Mouse (Mus musculus) CH12.LX (cell line): ENCODE data around the gene Capg. TPM values are rescaled to one million over a fixed set of nuclear protein-coding genes. Genes with fewer than 3 reads are reported as not detected.

ENCODE experiments used
- DNase-seq: peaks from one replicate; pipeline ENCODE4 v3.0.0-alpha.2; 2013; ENCODE audit errors: extremely low read depth
- H3K27ac ChIP-seq: 2 replicates; pipeline ENCODE4 v1.5.1; 2012; ENCODE audit warnings: low read depth, mild to moderate bottlenecking, control low read depth, moderate library complexity; ENCODE audit not compliant: insufficient read depth
- H3K27me3 ChIP-seq: replicated peaks from 2 replicates; pipeline ENCODE3; 2012; ENCODE audit warnings: inconsistent platforms
- H3K36me3 ChIP-seq, 2 experiments: replicated peaks in 1 of 2; 2 replicates each; pipeline versions ENCODE3 to v1.6.1; 2012; ENCODE audit warnings: inconsistent platforms in 1 of 2, low read length in 1 of 2, mild to moderate bottlenecking in 1 of 2, mixed read lengths in 1 of 2, moderate library complexity in 1 of 2; ENCODE audit not compliant: control insufficient read depth in 1 of 2, insufficient read depth in 1 of 2
- H3K4me1 ChIP-seq, 2 experiments: 2 replicates each; pipeline ENCODE4 v1.6.1; 2012; ENCODE audit warnings: inconsistent platforms in 1 of 2, moderate library complexity in 1 of 2; ENCODE audit not compliant: insufficient read depth in 2 of 2, control insufficient read depth in 1 of 2
- H3K4me2 ChIP-seq: 2 replicates; pipeline ENCODE4 v1.6.1; 2012; ENCODE audit warnings: low read depth, mild to moderate bottlenecking, control low read depth; ENCODE audit not compliant: poor library complexity, insufficient read depth, severe bottlenecking
- H3K4me3 ChIP-seq, 3 experiments: fragments of 150-350 bp in 1 of 3; sonication (generic) in 1 of 3; replicated peaks in 1 of 3; 2 replicates each; pipeline versions ENCODE3 to v1.5.1; 2011 to 2012; ENCODE audit warnings: low read depth in 2 of 3, low read length in 2 of 3, mild to moderate bottlenecking in 2 of 3, moderate library complexity in 2 of 3, control low read depth in 1 of 3, improper control_type of control experiment in 1 of 3, inconsistent platforms in 1 of 3, mixed read lengths in 1 of 3; ENCODE audit not compliant: poor library complexity in 1 of 3
- H3K79me2 ChIP-seq: replicated peaks from 2 replicates; pipeline ENCODE4 v1.6.1; 2012; ENCODE audit warnings: mild to moderate bottlenecking, moderate library complexity; ENCODE audit not compliant: control insufficient read depth, poor library complexity, insufficient read depth, severe bottlenecking; ENCODE audit errors: extremely low read depth
- H3K9ac ChIP-seq: 2 replicates; pipeline ENCODE4 v1.6.1; 2012; ENCODE audit warnings: low read depth, mild to moderate bottlenecking, control low read depth, moderate library complexity; ENCODE audit not compliant: insufficient read depth
- H3K9me3 ChIP-seq: replicated peaks from 2 replicates; pipeline ENCODE3; 2012; ENCODE audit warnings: low read length, inconsistent platforms, mixed read lengths
- BHLHE40 ChIP-seq: IDR thresholded peaks from 2 replicates; pipeline ENCODE4 v1.6.1; 2011; ENCODE audit warnings: mild to moderate bottlenecking, low read depth, low read length, improper control_type of control experiment
- CHD1 ChIP-seq: IDR thresholded peaks from 2 replicates; pipeline ENCODE4 v1.6.1; 2012; ENCODE audit warnings: low read depth, low read length, improper control_type of control experiment, inconsistent platforms
- CHD2 ChIP-seq: IDR thresholded peaks from 2 replicates; pipeline ENCODE4 v1.6.1; 2011; ENCODE audit warnings: low read length, improper control_type of control experiment
- CTCF ChIP-seq, 2 experiments: IDR thresholded peaks in 1 of 2; conservative IDR thresholded peaks in 1 of 2; 2 replicates each; pipeline ENCODE4 v1.5.1; 2011 to 2012; ENCODE audit warnings: low read depth in 2 of 2, low read length in 2 of 2, improper control_type of control experiment in 1 of 2, inconsistent platforms in 1 of 2, mild to moderate bottlenecking in 1 of 2, moderate library complexity in 1 of 2
- E2F4 ChIP-seq: IDR thresholded peaks from 2 replicates; pipeline ENCODE4 v1.6.1; 2011; ENCODE audit warnings: low read depth, low read length, improper control_type of control experiment; ENCODE audit not compliant: insufficient replicate concordance
- ELF1 ChIP-seq: IDR thresholded peaks from 2 replicates; pipeline ENCODE4 v1.6.1; 2014; ENCODE audit warnings: low read depth, mild to moderate bottlenecking, inconsistent platforms, low read length, improper control_type of control experiment
- EP300 ChIP-seq: IDR thresholded peaks from 2 replicates; pipeline ENCODE4 v1.6.1; 2011; ENCODE audit warnings: low read length, improper control_type of control experiment
- ETS1 ChIP-seq: conservative IDR thresholded peaks from 2 replicates; pipeline ENCODE4 v1.6.1; 2012; ENCODE audit warnings: low read depth, mild to moderate bottlenecking, inconsistent platforms, low read length, improper control_type of control experiment, moderate library complexity
- GABPA ChIP-seq: IDR thresholded peaks from 2 replicates; pipeline ENCODE4 v1.6.1; 2012; ENCODE audit warnings: low read depth, low read length, improper control_type of control experiment, inconsistent platforms; ENCODE audit not compliant: insufficient replicate concordance
- HCFC1 ChIP-seq: IDR thresholded peaks from 2 replicates; pipeline ENCODE4 v1.6.1; 2012; ENCODE audit warnings: low read depth, mild to moderate bottlenecking, inconsistent platforms, low read length, improper control_type of control experiment
- IRF4 ChIP-seq: IDR thresholded peaks from 2 replicates; pipeline ENCODE4 v1.6.1; 2014; ENCODE audit warnings: low read depth, mild to moderate bottlenecking, inconsistent platforms, low read length, improper control_type of control experiment
- JUN ChIP-seq: IDR thresholded peaks from 2 replicates; pipeline ENCODE4 v1.6.1; 2011; ENCODE audit warnings: low read depth, mild to moderate bottlenecking, low read length, improper control_type of control experiment, moderate library complexity; ENCODE audit not compliant: insufficient read depth
- JUND ChIP-seq: conservative IDR thresholded peaks from 2 replicates; pipeline ENCODE4 v1.6.1; 2011; ENCODE audit warnings: low read depth, low read length, improper control_type of control experiment
- KAT2A ChIP-seq: IDR thresholded peaks from 2 replicates; pipeline ENCODE4 v1.6.1; 2012; ENCODE audit warnings: low read length, improper control_type of control experiment, inconsistent platforms; ENCODE audit not compliant: insufficient replicate concordance
- MAFK ChIP-seq: IDR thresholded peaks from 2 replicates; pipeline ENCODE4 v1.6.1; 2011; ENCODE audit warnings: low read length, improper control_type of control experiment; ENCODE audit not compliant: insufficient replicate concordance
- MAX ChIP-seq: IDR thresholded peaks from 2 replicates; pipeline ENCODE4 v1.6.1; 2011; ENCODE audit warnings: low read length, improper control_type of control experiment
- MAZ ChIP-seq: IDR thresholded peaks from 2 replicates; pipeline ENCODE4 v1.6.1; 2012; ENCODE audit warnings: low read depth, mild to moderate bottlenecking, inconsistent platforms, low read length, improper control_type of control experiment, moderate library complexity
- MEF2A ChIP-seq: IDR thresholded peaks from 2 replicates; pipeline ENCODE4 v1.6.1; 2014; ENCODE audit warnings: low read depth, mild to moderate bottlenecking, inconsistent platforms, low read length, improper control_type of control experiment, borderline replicate concordance
- MXI1 ChIP-seq: IDR thresholded peaks from 2 replicates; pipeline ENCODE4 v1.6.1; 2011; ENCODE audit warnings: mild to moderate bottlenecking, low read depth, low read length, improper control_type of control experiment
- MYC ChIP-seq: IDR thresholded peaks from 2 replicates; pipeline ENCODE4 v1.6.1; 2011; ENCODE audit warnings: low read depth, mild to moderate bottlenecking, improper control_type of control experiment, low read length
- NELFE ChIP-seq: IDR thresholded peaks from 2 replicates; pipeline ENCODE4 v1.6.1; 2011; ENCODE audit warnings: low read depth, low read length, improper control_type of control experiment
- NRF1 ChIP-seq: IDR thresholded peaks from 2 replicates; pipeline ENCODE4 v1.6.1; 2014; ENCODE audit warnings: low read depth, mild to moderate bottlenecking, inconsistent platforms, low read length, improper control_type of control experiment, moderate library complexity
- PAX5 ChIP-seq: IDR thresholded peaks from 2 replicates; pipeline ENCODE4 v1.6.1; 2012; ENCODE audit warnings: low read length, inconsistent platforms, mixed read lengths
- POLR2A ChIP-seq: IDR thresholded peaks from 2 replicates; pipeline ENCODE4 v1.6.1; 2011; ENCODE audit warnings: low read depth, mild to moderate bottlenecking, improper control_type of control experiment, low read length
- POLR2AphosphoS2 ChIP-seq: IDR thresholded peaks from 2 replicates; pipeline ENCODE4 v1.6.1; 2011; ENCODE audit warnings: low read depth, low read length, improper control_type of control experiment
- RAD21 ChIP-seq: IDR thresholded peaks from 2 replicates; pipeline ENCODE4 v1.6.1; 2011; ENCODE audit warnings: low read depth, mild to moderate bottlenecking, low read length, improper control_type of control experiment, moderate library complexity
- RCOR1 ChIP-seq: conservative IDR thresholded peaks from 2 replicates; pipeline ENCODE4 v1.6.1; 2012; ENCODE audit warnings: low read depth, mild to moderate bottlenecking, inconsistent platforms, low read length, improper control_type of control experiment
- SIN3A ChIP-seq: IDR thresholded peaks from 2 replicates; pipeline ENCODE4 v1.6.1; 2012; ENCODE audit warnings: low read length, improper control_type of control experiment, inconsistent platforms
- SMC3 ChIP-seq: IDR thresholded peaks from 2 replicates; pipeline ENCODE4 v1.6.1; 2011; ENCODE audit warnings: low read depth, low read length, improper control_type of control experiment
- TBP ChIP-seq: conservative IDR thresholded peaks from 2 replicates; pipeline ENCODE4 v1.6.1; 2011; ENCODE audit warnings: low read depth, low read length, improper control_type of control experiment
- TCF12 ChIP-seq: IDR thresholded peaks from 2 replicates; pipeline ENCODE4 v1.6.1; 2014; ENCODE audit warnings: low read depth, mild to moderate bottlenecking, inconsistent platforms, low read length, improper control_type of control experiment
- UBTF ChIP-seq: IDR thresholded peaks from 2 replicates; pipeline ENCODE4 v1.6.1; 2012; ENCODE audit warnings: low read depth, mild to moderate bottlenecking, inconsistent platforms, low read length, improper control_type of control experiment, moderate library complexity
- USF1 ChIP-seq: IDR thresholded peaks from 2 replicates; pipeline ENCODE4 v1.6.1; 2014; ENCODE audit warnings: low read depth, mild to moderate bottlenecking, inconsistent platforms, low read length, improper control_type of control experiment
- USF2 ChIP-seq: conservative IDR thresholded peaks from 2 replicates; pipeline ENCODE4 v1.6.1; 2011; ENCODE audit warnings: low read depth, low read length, improper control_type of control experiment
- ZC3H11A ChIP-seq: IDR thresholded peaks from 2 replicates; pipeline ENCODE4 v1.6.1; 2012; ENCODE audit warnings: low read depth, mild to moderate bottlenecking, inconsistent platforms, low read length, improper control_type of control experiment
- ZKSCAN1 ChIP-seq: IDR thresholded peaks from 2 replicates; pipeline ENCODE4 v1.6.1; 2012; ENCODE audit warnings: low read depth, inconsistent platforms, low read length, improper control_type of control experiment, borderline replicate concordance
- ZMIZ1 ChIP-seq: IDR thresholded peaks from 2 replicates; pipeline ENCODE4 v1.6.1; 2012; ENCODE audit warnings: low read depth, mild to moderate bottlenecking, inconsistent platforms, low read length, improper control_type of control experiment
- ZNF384 ChIP-seq: IDR thresholded peaks from 2 replicates; pipeline ENCODE4 v1.6.1; 2012; ENCODE audit warnings: low read depth, low read length, improper control_type of control experiment, inconsistent platforms
- dilution Hi-C: fragments of 300-500 bp; cut with MboI; formaldehyde crosslinking; loops from 2 replicates; pipeline ENCODE4 v1.14.3; 2020; ENCODE audit warnings: low sequenced_read_pairs; ENCODE audit not compliant: extremely low pct_unique_long_range_greater_than_20kb, extremely low pct_ligation_motif_present
- in situ Hi-C: fragments of 300-500 bp; cut with MboI; formaldehyde crosslinking; loops from 3 replicates; pipeline ENCODE4 v1.14.3; 2019; ENCODE audit warnings: low sequenced_read_pairs, low pct_ligation_motif_present, low pct_unique_long_range_greater_than_20kb, mixed read lengths
- polyA plus RNA-seq: library from polyadenylated mRNA; unstranded; fragments of >175 nt; gene quantifications from 2 replicates; pipeline ENCODE4 v1.2.1, GENCODE M21; 2012; ENCODE audit warnings: low read depth; ENCODE audit not compliant: insufficient read length
- total RNA-seq, 2 experiments: library from RNA; depleted of rRNA; stranded (reverse); fragments of 300-350 nt in 1 of 2; fragments of >200 nt in 1 of 2; gene quantifications; 2 replicates each; pipeline ENCODE4 v1.2.3; 2012 to 2014

Capg gene
- total RNA-seq (2012; rRNA removed), result 211 and 264 TPM in 2 replicates
- total RNA-seq (2014; rRNA removed), result 174 and 175 TPM in 2 replicates
- polyA plus RNA-seq, result 196 and 201 TPM in 2 replicates

GRCm38 (mm10) chr6:72544283-72544987, at the start of gene Capg:
TSS of gene Capg (plus strand) at chr6:72544391.
- no peaks in the 10 kb centered on the region for H3K79me2 ChIP-seq
- DNase-seq, result peak; percentile 68
- H3K4me1 ChIP-seq, result peaks cover 9 to 34% of the 10 kb centered on the region in 2 experiments
- TF ChIP-seq SIN3A (peak; percentile 75), ZKSCAN1 (no peak), USF1 (no peak), UBTF (0 out of 2 replicates have a peak, but pooled peaks have one; percentile 45), MAFK (no peak; the same call in 1 of the 2 replicates), MAZ (peak; percentile 87), KAT2A (no peak), CHD1 (0 out of 2 replicates have a peak, but pooled peaks have one; percentile 50), NELFE (0 out of 2 replicates have a peak, but pooled peaks have one; percentile 50), JUND (no peak), JUN (no peak), MEF2A (0 out of 2 replicates have a peak, but pooled peaks have one; percentile 34), POLR2AphosphoS2 (no peak), ZNF384 (no peak), E2F4 (no peak), ELF1 (peak; percentile 52; the same call in 1 of the 2 replicates), BHLHE40 (peak; percentile 16; the same call in 1 of the 2 replicates), PAX5 (no peak), CHD2 (peak; percentile 88), MXI1 (0 out of 2 replicates have a peak, but pooled peaks have one; percentile 13), ETS1 (0 out of 2 replicates have a peak, but pooled peaks have one; percentile 11), HCFC1 (no peak), ZMIZ1 (no peak), CTCF (conservative IDR thresholded peaks at IDR 0.05 in 1 of 2, IDR thresholded peaks at IDR 0.05 in 1 of 2; ENCODE audit: low read depth in 2 of 2, low read length in 2 of 2) (no peak), RCOR1 (no peak; the same call in 1 of the 2 replicates), RAD21 (no peak), TBP (0 out of 2 replicates have a peak, but pooled peaks have one; percentile 52), MYC (no peak), GABPA (no peak), ZC3H11A (no peak), MAX (no peak; the same call in 1 of the 2 replicates), USF2 (no peak), POLR2A (peak; percentile 66), NRF1 (no peak), TCF12 (peak; percentile 62; the same call in 1 of the 2 replicates), IRF4 (peak; percentile 52; the same call in 1 of the 2 replicates), EP300 (peak; percentile 44), SMC3 (no peak)
- peaks cover 0 to 9% of the 10 kb centered on the region in 2 experiments for H3K36me3 ChIP-seq
- H3K9me3 ChIP-seq, result peaks cover 8% of the 10 kb centered on the region
- peak within 1 kb of the TSS; percentile 47 to 63 (median 61) for H3K4me3 ChIP-seq
- H3K27me3 ChIP-seq, result no peaks in the 10 kb centered on the region
- peak within 1 kb of the TSS; percentile 80 for H3K9ac ChIP-seq
- in situ Hi-C loops (no loop called here), dilution Hi-C loops (no loop called here)
- H3K4me2 ChIP-seq, result peak within 1 kb of the TSS; percentile 78
- H3K27ac ChIP-seq, result peak within 1 kb of the TSS; percentile 61
